Mouse (Mus musculus) kidney, postnatal 0 days (tissue): ENCODE measurements at regions not wholly inside any gene's neighbourhood (a gene's known extent, or its start where the extent isn't known, plus 50 kb on each side); places are given as distances from the start of the nearest gene placed in this dataset.

Experiments used
- ATAC-seq: fragments of 200-750 bp; cut with Nextera tagmentation; replicated peaks from 2 replicates; pipeline ENCODE4 v1.8.0; 2017; ENCODE audit warnings: low read depth, moderate number of reproducible peaks, moderate TSS enrichment, moderate library complexity; ENCODE audit not compliant: low FRiP score
- DNase-seq: peaks from one replicate; pipeline ENCODE4 v3.0.0-alpha.2; 2016; ENCODE audit warnings: low spot score
- H3K27ac ChIP-seq: fragments of 300-500 bp; sonication (generic); 2 replicates; pipeline ENCODE4 v1.5.1; 2014; ENCODE audit warnings: mild to moderate bottlenecking
- H3K27me3 ChIP-seq: fragments of 300-500 bp; sonication (generic); 2 replicates; pipeline ENCODE4 v1.6.1; 2014; ENCODE audit warnings: low read length, mixed read lengths; ENCODE audit not compliant: insufficient read depth
- H3K36me3 ChIP-seq: fragments of 300-500 bp; sonication (generic); 2 replicates; pipeline ENCODE4 v1.6.1; 2014; ENCODE audit warnings: low read length, mixed read lengths; ENCODE audit not compliant: insufficient read depth
- H3K4me1 ChIP-seq: fragments of 300-500 bp; sonication (generic); replicated peaks from 2 replicates; pipeline ENCODE4 v1.6.1; 2014; ENCODE audit warnings: antibody characterized with exemption, low read length, mixed read lengths; ENCODE audit not compliant: insufficient read depth
- H3K4me2 ChIP-seq: fragments of 300-500 bp; sonication (generic); 2 replicates; pipeline ENCODE4 v1.6.1; 2014; ENCODE audit warnings: mild to moderate bottlenecking, low read length, moderate library complexity, mixed read lengths
- H3K4me3 ChIP-seq: fragments of 300-500 bp; sonication (generic); replicated peaks from 2 replicates; pipeline ENCODE4 v1.5.1; 2014; ENCODE audit warnings: low read depth, low read length
- H3K9ac ChIP-seq: fragments of 300-500 bp; sonication (generic); 2 replicates; pipeline ENCODE4 v1.6.1; 2014; ENCODE audit warnings: low read depth, low read length
- H3K9me3 ChIP-seq: fragments of 300-500 bp; sonication (generic); replicated peaks from 2 replicates; pipeline ENCODE4 v1.6.1; 2016; ENCODE audit warnings: low read length, inconsistent platforms, mixed read lengths
- CTCF ChIP-seq: IDR thresholded peaks from 2 replicates; pipeline ENCODE4 v1.5.1; 2016; ENCODE audit warnings: antibody characterized with exemption, low read depth, mild to moderate bottlenecking, moderate library complexity
- WGBS: fragments of 180-500 bp; shearing (Covaris S2); extraction: QIAGEN DNeasy Blood & Tissue Kit; methylation state at CpG from one replicate; pipeline ENCODE4 v1.1.7; 2014; 5-methylcytosine and 5-hydroxymethylcytosine counted together

DNA sequence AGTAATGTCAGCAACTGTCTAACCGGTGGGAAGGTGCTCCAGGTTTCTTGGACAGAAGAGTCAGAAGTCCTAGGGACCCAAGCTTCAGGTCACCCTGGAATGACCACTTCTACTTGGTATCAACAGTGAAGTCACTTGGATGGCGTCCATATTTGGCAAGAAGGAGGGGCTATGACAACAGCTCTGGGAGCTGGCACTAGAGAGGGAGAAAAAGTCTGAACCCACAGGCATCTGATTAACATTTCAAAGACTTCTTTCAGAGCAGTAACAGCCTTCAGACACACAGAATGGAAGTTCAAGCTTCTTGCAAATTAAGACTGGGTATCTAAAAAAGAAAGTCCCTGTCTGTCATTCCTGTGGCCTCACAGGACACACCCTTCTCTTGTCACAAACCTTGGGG lies 124.4 kb downstream of the Polr2m start:
- DNase-seq: no peak
- no peak overlapping the region for H3K4me2 ChIP-seq
- H3K4me1 ChIP-seq: no peaks in the 10 kb centered on the region
- H3K36me3 ChIP-seq: no peaks in the 10 kb centered on the region
- H3K9me3 ChIP-seq: no peaks in the 10 kb centered on the region
- no peak for TF ChIP-seq CTCF
- H3K4me3 ChIP-seq: no peak overlapping the region
- H3K27ac ChIP-seq: peak overlapping the region; percentile 62
- ATAC-seq: peak; percentile 34; the same call in 1 of the 2 replicates
- 76% methylated on average over 2 of the region's 2 CpGs for WGBS
- no peaks in the 10 kb centered on the region for H3K27me3 ChIP-seq
- no peak overlapping the region for H3K9ac ChIP-seq

DNA sequence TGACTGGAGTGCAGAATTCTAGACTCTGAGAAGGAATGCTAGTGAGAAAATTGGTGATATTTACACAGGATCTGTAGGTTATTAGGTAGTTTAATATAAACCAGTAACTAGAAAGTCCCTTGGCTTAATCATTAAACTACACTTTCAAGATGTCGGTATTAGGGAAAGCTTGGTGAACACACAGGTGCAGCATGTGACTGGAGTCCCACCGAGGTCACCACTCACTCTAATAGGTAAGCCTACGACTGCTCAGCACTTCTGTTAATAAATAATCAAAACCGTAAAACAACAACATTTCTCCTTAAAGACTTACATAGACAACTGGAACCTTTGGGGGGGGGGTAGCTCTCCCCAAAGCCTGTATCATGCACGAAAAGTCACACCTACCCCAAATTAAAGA lies 125.1 kb downstream of the Polr2m start:
- H3K36me3 ChIP-seq: no peaks in the 10 kb centered on the region
- H3K9me3 ChIP-seq: no peaks in the 10 kb centered on the region
- H3K4me3 ChIP-seq: no peak overlapping the region
- no peak overlapping the region for H3K9ac ChIP-seq
- no peaks in the 10 kb centered on the region for H3K4me1 ChIP-seq
- H3K27me3 ChIP-seq: no peaks in the 10 kb centered on the region
- DNase-seq: peak; percentile 53
- peak overlapping the region; percentile 62 for H3K27ac ChIP-seq
- no peak overlapping the region for H3K4me2 ChIP-seq
- peak; percentile 93 for ATAC-seq
- no peak for TF ChIP-seq CTCF
- 66% methylated on average over 5 of the region's 5 CpGs for WGBS

DNA sequence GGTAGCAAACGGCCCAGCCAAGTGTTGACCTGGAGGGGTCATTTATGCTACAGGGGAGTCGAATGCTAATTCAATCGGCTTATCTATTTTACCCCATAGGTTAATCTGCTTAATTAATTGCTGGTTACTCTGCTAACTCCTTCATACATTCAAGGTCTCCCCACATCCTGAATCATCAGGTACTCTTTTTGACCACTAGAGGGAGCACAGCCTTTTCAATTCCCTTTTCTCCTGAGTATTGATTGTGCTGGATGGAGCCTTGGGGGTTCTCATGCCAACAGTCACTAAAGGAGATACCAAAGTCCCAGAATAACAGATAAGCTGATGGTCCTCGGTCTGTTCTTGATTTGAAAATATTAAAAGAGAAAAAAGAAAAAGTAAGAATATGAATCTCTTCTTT lies 126.8 kb downstream of the Polr2m start:
- Histone ChIP-seq H3K9me3 (no peaks in the 10 kb centered on the region), H3K4me2 (no peak overlapping the region), H3K36me3 (no peaks in the 10 kb centered on the region), H3K4me3 (no peak overlapping the region), H3K27me3 (no peaks in the 10 kb centered on the region), H3K27ac (no peak overlapping the region), H3K4me1 (no peaks in the 10 kb centered on the region), H3K9ac (no peak overlapping the region)
- ATAC-seq: no peak
- peak; percentile 92 for TF ChIP-seq CTCF
- peak; percentile 85 for DNase-seq
- WGBS: 31% methylated on average over 4 of the region's 4 CpGs

DNA sequence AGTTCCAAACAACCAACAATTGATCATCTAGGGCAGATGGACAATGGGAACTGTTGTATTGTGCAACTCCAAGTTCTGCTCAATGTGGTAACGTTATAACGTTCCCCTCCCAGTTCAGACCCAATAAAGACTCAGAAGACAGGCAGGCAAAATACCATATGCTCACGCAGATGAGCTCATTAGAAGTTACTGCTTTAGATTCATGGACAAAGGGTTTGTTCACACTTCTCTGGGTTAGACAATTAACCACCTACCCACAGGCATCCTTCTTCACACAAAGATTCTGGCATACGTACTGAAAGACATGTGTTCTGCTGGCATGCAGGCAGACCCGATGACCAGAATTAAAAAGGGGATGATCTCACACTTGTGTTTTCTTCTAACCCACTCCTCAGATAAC lies 130.0 kb downstream of the Polr2m start:
- Histone ChIP-seq H3K27me3 (no peaks in the 10 kb centered on the region), H3K4me1 (no peaks in the 10 kb centered on the region), H3K4me2 (no peak overlapping the region), H3K4me3 (no peak overlapping the region), H3K36me3 (no peaks in the 10 kb centered on the region), H3K9me3 (no peaks in the 10 kb centered on the region), H3K27ac (no peak overlapping the region), H3K9ac (no peak overlapping the region)
- ATAC-seq: no peak
- WGBS: 84% methylated on average over 5 of the region's 5 CpGs
- TF ChIP-seq CTCF: no peak
- DNase-seq: no peak
